Mouse (Mus musculus): ENCODE results near the gene Lhx4. TPM values are rescaled to one million over a fixed set of nuclear protein-coding genes. Genes with fewer than 3 reads are reported as not detected.

The Lhx4 gene
- total and polyA plus RNA-seq, 3 experiments = not detected

DNA sequence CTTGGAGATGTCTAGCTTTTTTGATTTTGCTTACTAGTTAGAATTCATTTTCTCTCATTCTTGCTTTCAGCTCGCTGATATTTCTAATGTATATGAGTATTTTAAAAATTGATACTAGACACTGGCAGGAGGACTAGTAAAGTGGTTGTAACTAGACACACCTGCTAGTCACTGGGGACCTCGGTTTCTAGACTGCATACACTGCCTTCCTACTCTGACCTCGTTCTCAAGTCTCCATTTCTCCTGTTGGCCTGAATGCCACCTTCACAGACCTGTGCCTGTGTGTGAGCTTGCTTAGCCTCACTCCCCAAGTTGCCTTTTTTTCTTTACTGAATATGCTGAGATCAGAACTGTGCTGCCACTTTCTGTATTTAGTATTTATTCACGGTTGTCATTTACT is 62.3 kb downstream of the Lhx4 start:
- Histone ChIP-seq H3K79me2 (ENCODE audit: control insufficient read depth, insufficient read depth, low read length, poor library complexity) (no peaks in the 10 kb centered on the region), H3K36me3 (ENCODE audit: control insufficient read depth in 1 of 2, insufficient read depth in 2 of 2, low read length in 2 of 2) (no peaks in the 10 kb centered on the region), H3K9ac (ENCODE audit: control insufficient read depth, low read depth, low read length, poor library complexity, severe bottlenecking) (no peak overlapping the region), H3K9me3 (replicated peaks; ENCODE audit: insufficient read depth, low read length) (no peaks in the 10 kb centered on the region), H3K4me1 (ENCODE audit: control insufficient read depth in 1 of 2, insufficient read depth in 2 of 2, low read length in 2 of 2) (no peaks in the 10 kb centered on the region), H3K4me3 (ENCODE audit: control insufficient read depth in 1 of 2, insufficient read depth in 1 of 2, low read depth in 2 of 2, low read length in 2 of 2) (no peak overlapping the region), H3K27me3 (ENCODE audit: control insufficient read depth in 1 of 2, insufficient read depth in 2 of 2, low read length in 2 of 2) (no peaks in the 10 kb centered on the region), H3K27ac (ENCODE audit: control insufficient read depth, low read depth, low read length) (no peak overlapping the region)
- TF ChIP-seq E2F4 (IDR thresholded peaks at IDR 0.05; ENCODE audit: borderline replicate concordance, low read depth, low read length) (no peak), MXI1 (IDR thresholded peaks at IDR 0.05; ENCODE audit: low read depth, low read length) (no peak), TBP (IDR thresholded peaks at IDR 0.05; ENCODE audit: low read depth, low read length) (no peak), MAX (IDR thresholded peaks at IDR 0.05; ENCODE audit: low read length) (no peak), HCFC1 (IDR thresholded peaks at IDR 0.05; ENCODE audit: low read depth, low read length) (no peak), POLR2AphosphoS2 (IDR thresholded peaks at IDR 0.05; ENCODE audit: low read length) (no peak), TCF12 (IDR thresholded peaks at IDR 0.05; ENCODE audit: low read depth, low read length) (no peak), USF2 (IDR thresholded peaks at IDR 0.05; ENCODE audit: borderline replicate concordance in 1 of 2, insufficient read depth in 1 of 2, low read depth in 1 of 2, low read length in 2 of 2) (no peak), SIN3A (IDR thresholded peaks at IDR 0.05; ENCODE audit: low read length) (no peak), TAL1 (IDR thresholded peaks at IDR 0.05; ENCODE audit: low read length) (no peak), MEF2A (IDR thresholded peaks at IDR 0.05; ENCODE audit: extremely low read depth, insufficient replicate concordance, low read depth, low read length, poor library complexity, severe bottlenecking) (no peak), ZMIZ1 (IDR thresholded peaks at IDR 0.05; ENCODE audit: low read depth, low read length) (no peak), NRF1 (IDR thresholded peaks at IDR 0.05; ENCODE audit: insufficient read depth, low read depth, low read length, poor library complexity, severe bottlenecking) (no peak), SMC3 (IDR thresholded peaks at IDR 0.05; ENCODE audit: low read depth, low read length) (no peak), MAZ (IDR thresholded peaks at IDR 0.05; ENCODE audit: low read depth, low read length) (no peak), ZNF384 (IDR thresholded peaks at IDR 0.05; ENCODE audit: low read depth, low read length) (no peak), GABPA (IDR thresholded peaks at IDR 0.05; ENCODE audit: low read depth, low read length) (no peak), ELF1 (IDR thresholded peaks at IDR 0.05; ENCODE audit: low read depth, low read length) (no peak)
- DNase-seq (ENCODE audit: low read depth, low spot score) = no peak

GRCm38 (mm10) chr1:155686816-155687215 is 64.7 kb downstream of the Lhx4 start:
- no peaks in the 10 kb centered on the region for H3K79me2 ChIP-seq (ENCODE audit: control insufficient read depth, insufficient read depth, low read length, poor library complexity)
- TF ChIP-seq MAZ (IDR thresholded peaks at IDR 0.05; ENCODE audit: low read depth, low read length) = no peak
- TF ChIP-seq MAFK (IDR thresholded peaks at IDR 0.05; ENCODE audit: borderline replicate concordance, low read depth, low read length) = no peak
- no peak for TF ChIP-seq CHD1 (IDR thresholded peaks at IDR 0.05; ENCODE audit: low read depth, low read length)
- TF ChIP-seq CTCF (IDR thresholded peaks at IDR 0.05 in 2 of 3, conservative IDR thresholded peaks at IDR 0.05 in 1 of 3; ENCODE audit: control insufficient read depth in 1 of 3, insufficient read depth in 1 of 3, low read depth in 2 of 3, low read length in 3 of 3, poor library complexity in 1 of 3, severe bottlenecking in 1 of 3) = no peak
- TF ChIP-seq RCOR1 (IDR thresholded peaks at IDR 0.05; ENCODE audit: low read depth, low read length) = no peak
- no peak for TF ChIP-seq SMC3 (IDR thresholded peaks at IDR 0.05; ENCODE audit: low read depth, low read length)
- no peak for TF ChIP-seq ELF1 (IDR thresholded peaks at IDR 0.05; ENCODE audit: low read depth, low read length)
- H3K36me3 ChIP-seq (ENCODE audit: control insufficient read depth in 1 of 2, insufficient read depth in 2 of 2, low read length in 2 of 2) = no peaks in the 10 kb centered on the region
- no peak overlapping the region for H3K4me3 ChIP-seq (ENCODE audit: control insufficient read depth in 1 of 2, insufficient read depth in 1 of 2, low read depth in 2 of 2, low read length in 2 of 2)
- no peaks in the 10 kb centered on the region for H3K4me1 ChIP-seq (ENCODE audit: control insufficient read depth in 1 of 2, insufficient read depth in 2 of 2, low read length in 2 of 2)
- no peaks in the 10 kb centered on the region for H3K9me3 ChIP-seq (replicated peaks; ENCODE audit: insufficient read depth, low read length)
- no peak overlapping the region for H3K27ac ChIP-seq (ENCODE audit: control insufficient read depth, low read depth, low read length)
- H3K27me3 ChIP-seq (ENCODE audit: control insufficient read depth in 1 of 2, insufficient read depth in 2 of 2, low read length in 2 of 2) = no peaks in the 10 kb centered on the region
- no peak for DNase-seq (ENCODE audit: low read depth, low spot score)
- no peak overlapping the region for H3K9ac ChIP-seq (ENCODE audit: control insufficient read depth, low read depth, low read length, poor library complexity, severe bottlenecking)

All from MEL (cell line).